Mouse (Mus musculus) brown adipose tissue, adult 24 weeks (tissue): ENCODE data around the gene Smarca4. TPM values are rescaled to one million over a fixed set of nuclear protein-coding genes. Genes with fewer than 3 reads are reported as not detected.

Experiments used
- H3K27ac ChIP-seq: fragments of 200-500 bp; replicated peaks from 2 replicates; pipeline ENCODE4 v1.5.1; 2012; ENCODE audit warnings: low read depth, mild to moderate bottlenecking, low read length
- H3K4me1 ChIP-seq: fragments of 200-500 bp; 2 replicates; pipeline ENCODE4 v1.6.1; 2012; ENCODE audit warnings: low read length, mixed read lengths; ENCODE audit not compliant: control insufficient read depth, insufficient read depth, insufficient read length
- H3K4me3 ChIP-seq: fragments of 200-500 bp; 2 replicates; pipeline ENCODE4 v1.5.1; 2012; ENCODE audit warnings: low read depth, mild to moderate bottlenecking, low read length, moderate library complexity; ENCODE audit not compliant: insufficient read depth
- polyA plus RNA-seq: library from polyadenylated mRNA; stranded (reverse); fragments of >200 nt; gene quantifications from 2 replicates; pipeline ENCODE4 v1.2.4, GENCODE M21; 2012; ENCODE audit not compliant: missing spikeins, insufficient read depth, insufficient read length

The Smarca4 gene
- polyA plus RNA-seq, 1 experiment, result 26.2 TPM

- peaks cover 8% of the 10 kb centered on the region; the same call in 1 of the 2 replicates for H3K4me1 ChIP-seq
- no peak overlapping the region for H3K4me3 ChIP-seq
- no peak overlapping the region for H3K27ac ChIP-seq
Observed at GRCm38 (mm10) chr9:21620229-21620628, 4.3 kb downstream of the Smarca4 start.

GRCm38 (mm10) chr9:21622676-21623075 lies 6.7 kb downstream of the Smarca4 start:
- H3K4me3 ChIP-seq, result no peak overlapping the region
- H3K4me1 ChIP-seq, result 0 out of 2 replicates have a peak, but pooled peaks cover 2% of the 10 kb centered on the region
- no peak overlapping the region for H3K27ac ChIP-seq

GRCm38 (mm10) chr9:21625342-21626339 lies 9.7 kb downstream of the Smarca4 start:
- no peak overlapping the region for H3K4me3 ChIP-seq
- H3K27ac ChIP-seq, result no peak overlapping the region
- H3K4me1 ChIP-seq, result no peaks in the 10 kb centered on the region

- no peaks in the 10 kb centered on the region for H3K4me1 ChIP-seq
- H3K4me3 ChIP-seq, result no peak overlapping the region
- H3K27ac ChIP-seq, result no peak overlapping the region
Observed at GRCm38 (mm10) chr9:21626571-21626970, 10.6 kb downstream of the Smarca4 start.

GRCm38 (mm10) chr9:21627145-21627795 lies 11.3 kb downstream of the Smarca4 start:
- Histone ChIP-seq H3K4me3 (no peak overlapping the region), H3K27ac (no peak overlapping the region), H3K4me1 (no peaks in the 10 kb centered on the region)

GRCm38 (mm10) chr9:21630673-21631072 lies 14.7 kb downstream of the Smarca4 start:
- Histone ChIP-seq H3K4me1 (no peaks in the 10 kb centered on the region), H3K4me3 (no peak overlapping the region), H3K27ac (no peak overlapping the region)

GRCm38 (mm10) chr9:21633106-21633505 lies 17.1 kb downstream of the Smarca4 start:
- Histone ChIP-seq H3K27ac (no peak overlapping the region), H3K4me3 (no peak overlapping the region), H3K4me1 (no peaks in the 10 kb centered on the region)

- Histone ChIP-seq H3K4me3 (no peak overlapping the region), H3K4me1 (no peaks in the 10 kb centered on the region), H3K27ac (no peak overlapping the region)
Observed at GRCm38 (mm10) chr9:21635639-21636038, 19.7 kb downstream of the Smarca4 start.

- H3K4me3 ChIP-seq, result no peak overlapping the region
- H3K4me1 ChIP-seq, result no peaks in the 10 kb centered on the region
- H3K27ac ChIP-seq, result no peak overlapping the region
Observed at GRCm38 (mm10) chr9:21639031-21639430, 23.1 kb downstream of the Smarca4 start.

- Histone ChIP-seq H3K4me3 (no peak overlapping the region), H3K4me1 (no peaks in the 10 kb centered on the region), H3K27ac (no peak overlapping the region)
Observed at GRCm38 (mm10) chr9:21646366-21646765, 30.4 kb downstream of the Smarca4 start.

GRCm38 (mm10) chr9:21647721-21648120 lies 31.8 kb downstream of the Smarca4 start:
- Histone ChIP-seq H3K4me1 (no peaks in the 10 kb centered on the region), H3K27ac (no peak overlapping the region), H3K4me3 (no peak overlapping the region)

- H3K4me1 ChIP-seq, result no peaks in the 10 kb centered on the region
- H3K4me3 ChIP-seq, result no peak overlapping the region
- no peak overlapping the region for H3K27ac ChIP-seq
Observed at GRCm38 (mm10) chr9:21652263-21652662, 36.3 kb downstream of the Smarca4 start.

GRCm38 (mm10) chr9:21653253-21653652 lies 37.3 kb downstream of the Smarca4 start:
- H3K4me3 ChIP-seq, result no peak overlapping the region
- H3K27ac ChIP-seq, result no peak overlapping the region
- H3K4me1 ChIP-seq, result no peaks in the 10 kb centered on the region

- Histone ChIP-seq H3K4me1 (no peaks in the 10 kb centered on the region), H3K27ac (no peak overlapping the region), H3K4me3 (no peak overlapping the region)
Observed at GRCm38 (mm10) chr9:21662034-21662433, 46.1 kb downstream of the Smarca4 start.

- Histone ChIP-seq H3K4me1 (peaks cover 7% of the 10 kb centered on the region), H3K4me3 (no peak overlapping the region), H3K27ac (no peak overlapping the region; the same call in 1 of the 2 replicates)
Observed at GRCm38 (mm10) chr9:21668946-21669345, 53.0 kb downstream of the Smarca4 start.
